Mouse (Mus musculus) forebrain, embryonic 13.5 days (tissue): ENCODE data around the gene Slc38a10. TPM values are rescaled to one million over a fixed set of nuclear protein-coding genes. Genes with fewer than 3 reads are reported as not detected.

Experiments used
- ATAC-seq: fragments of 200-750 bp; cut with Nextera tagmentation; 2 replicates; pipeline ENCODE4 v1.8.0; 2017
- H3K27ac ChIP-seq: fragments of 300-500 bp; sonication (generic); 2 replicates; pipeline ENCODE4 v1.5.1; 2015; ENCODE audit warnings: inconsistent platforms, mild to moderate bottlenecking, moderate library complexity
- H3K27me3 ChIP-seq: fragments of 300-500 bp; sonication (generic); 2 replicates; pipeline ENCODE4 v1.6.1; 2015; ENCODE audit warnings: mild to moderate bottlenecking, inconsistent platforms
- H3K36me3 ChIP-seq: fragments of 300-500 bp; sonication (generic); 2 replicates; pipeline ENCODE4 v1.6.1; 2015; ENCODE audit warnings: mild to moderate bottlenecking, inconsistent platforms; ENCODE audit not compliant: poor library complexity, severe bottlenecking
- H3K4me1 ChIP-seq: fragments of 300-500 bp; sonication (generic); 2 replicates; pipeline ENCODE4 v1.6.1; 2015; ENCODE audit warnings: inconsistent platforms
- H3K4me2 ChIP-seq: fragments of 300-500 bp; sonication (generic); 2 replicates; pipeline ENCODE4 v1.6.1; 2015; ENCODE audit warnings: inconsistent platforms, mild to moderate bottlenecking, moderate library complexity
- H3K4me3 ChIP-seq: fragments of 300-500 bp; sonication (generic); 2 replicates; pipeline ENCODE4 v1.5.1; 2015; ENCODE audit warnings: mild to moderate bottlenecking, inconsistent platforms
- H3K9ac ChIP-seq: fragments of 300-500 bp; sonication (generic); 2 replicates; pipeline ENCODE4 v1.6.1; 2015; ENCODE audit warnings: mild to moderate bottlenecking, inconsistent platforms
- H3K9me3 ChIP-seq: fragments of 300-500 bp; sonication (generic); replicated peaks from 2 replicates; pipeline ENCODE4 v1.6.1; 2016; ENCODE audit warnings: inconsistent platforms
- WGBS: fragments of 180-500 bp; shearing (Covaris S2); methylation state at CpG from one replicate; pipeline ENCODE4 v1.1.7; 2015; 5-methylcytosine and 5-hydroxymethylcytosine counted together
- polyA plus RNA-seq: library from polyadenylated mRNA; unstranded; fragments of >200 nt; fragmentation: Nextera tagmentation; extraction: Ambion mirVana; gene quantifications from 2 replicates; pipeline ENCODE4 v1.2.1, GENCODE M21; 2015

Gene Slc38a10
- polyA plus RNA-seq, 1 experiment from 2014 or later, result 76.8 TPM

GRCm38 (mm10) chr11:120134847-120135530 is 16.2 kb downstream of the Slc38a10 start:
- no peaks in the 10 kb centered on the region for H3K9me3 ChIP-seq
- H3K9ac ChIP-seq, result 0 out of 2 replicates have a peak overlapping the region, but pooled peaks have one; percentile 12
- no peak overlapping the region for H3K27ac ChIP-seq
- WGBS, result 92% methylated on average over 9 of the region's 9 CpGs
- H3K27me3 ChIP-seq, result no peaks in the 10 kb centered on the region
- H3K4me3 ChIP-seq, result no peak overlapping the region
- ATAC-seq, result no peak
- no peak overlapping the region for H3K4me2 ChIP-seq
- peaks cover 12% of the 10 kb centered on the region for H3K4me1 ChIP-seq
- H3K36me3 ChIP-seq, result peaks cover 63% of the 10 kb centered on the region

- Histone ChIP-seq H3K27me3 (no peaks in the 10 kb centered on the region), H3K4me3 (no peak overlapping the region), H3K27ac (no peak overlapping the region), H3K4me2 (no peak overlapping the region), H3K4me1 (peaks cover 12% of the 10 kb centered on the region), H3K36me3 (peaks cover 69% of the 10 kb centered on the region), H3K9me3 (no peaks in the 10 kb centered on the region), H3K9ac (no peak overlapping the region)
- ATAC-seq, result no peak
- WGBS, result 96% methylated on average over 5 of the region's 5 CpGs
Observed at GRCm38 (mm10) chr11:120134148-120134547, 17.0 kb downstream of the Slc38a10 start.

GRCm38 (mm10) chr11:120129281-120129680 is 21.9 kb downstream of the Slc38a10 start:
- no peak overlapping the region for H3K9ac ChIP-seq
- WGBS, result 81% methylated on average over 7 of the region's 7 CpGs
- no peak overlapping the region for H3K27ac ChIP-seq
- no peaks in the 10 kb centered on the region for H3K4me1 ChIP-seq
- H3K36me3 ChIP-seq, result peaks cover 77% of the 10 kb centered on the region
- ATAC-seq, result no peak
- H3K4me3 ChIP-seq, result no peak overlapping the region
- no peak overlapping the region for H3K4me2 ChIP-seq
- H3K9me3 ChIP-seq, result no peaks in the 10 kb centered on the region
- H3K27me3 ChIP-seq, result no peaks in the 10 kb centered on the region

GRCm38 (mm10) chr11:120126845-120127244 is 24.3 kb downstream of the Slc38a10 start:
- WGBS, result 89% methylated on average over 2 of the region's 2 CpGs
- Histone ChIP-seq H3K36me3 (peaks cover 74% of the 10 kb centered on the region), H3K4me1 (no peaks in the 10 kb centered on the region)

GRCm38 (mm10) chr11:120122126-120122525 is 29.0 kb downstream of the Slc38a10 start:
- Histone ChIP-seq H3K4me3 (no peak overlapping the region), H3K27ac (0 out of 2 replicates have a peak overlapping the region, but pooled peaks have one; percentile 31), H3K9me3 (no peaks in the 10 kb centered on the region), H3K4me1 (peaks cover 6% of the 10 kb centered on the region; the same call in 1 of the 2 replicates), H3K9ac (no peak overlapping the region), H3K27me3 (no peaks in the 10 kb centered on the region), H3K36me3 (peaks cover 54% of the 10 kb centered on the region), H3K4me2 (no peak overlapping the region)
- no peak for ATAC-seq
- 79% methylated on average over 12 of the region's 12 CpGs for WGBS

More at GRCm38 (mm10) chr11:120126845-120127244, 24.3 kb downstream of the Slc38a10 start:
- no peak for ATAC-seq
- no peak overlapping the region for H3K4me2 ChIP-seq
- H3K4me3 ChIP-seq, result no peak overlapping the region
- no peaks in the 10 kb centered on the region for H3K27me3 ChIP-seq
- no peaks in the 10 kb centered on the region for H3K9me3 ChIP-seq
- H3K9ac ChIP-seq, result no peak overlapping the region
- no peak overlapping the region for H3K27ac ChIP-seq

- no peak overlapping the region for H3K4me2 ChIP-seq
- H3K27ac ChIP-seq, result peak overlapping the region; percentile 15; the same call in 1 of the 2 replicates
- H3K27me3 ChIP-seq, result no peaks in the 10 kb centered on the region
- WGBS, result 84% methylated on average over 17 of the region's 17 CpGs
- ATAC-seq, result no peak
- H3K4me1 ChIP-seq, result peaks cover 6% of the 10 kb centered on the region; the same call in 1 of the 2 replicates
- no peaks in the 10 kb centered on the region for H3K9me3 ChIP-seq
- H3K9ac ChIP-seq, result peak overlapping the region; percentile 34
- H3K36me3 ChIP-seq, result peaks cover 58% of the 10 kb centered on the region
- no peak overlapping the region for H3K4me3 ChIP-seq
Observed at GRCm38 (mm10) chr11:120120642-120121420, 30.3 kb downstream of the Slc38a10 start.

GRCm38 (mm10) chr11:120119936-120120541 is 31.1 kb downstream of the Slc38a10 start:
- Histone ChIP-seq H3K4me3 (no peak overlapping the region), H3K4me1 (peaks cover 6% of the 10 kb centered on the region; the same call in 1 of the 2 replicates), H3K36me3 (peaks cover 61% of the 10 kb centered on the region), H3K4me2 (no peak overlapping the region), H3K9me3 (no peaks in the 10 kb centered on the region), H3K27me3 (no peaks in the 10 kb centered on the region), H3K9ac (0 out of 2 replicates have a peak overlapping the region, but pooled peaks have one; percentile 34), H3K27ac (peak overlapping the region; percentile 36; the same call in 1 of the 2 replicates)
- 71% methylated on average over 10 of the region's 10 CpGs for WGBS
- ATAC-seq, result no peak

- Histone ChIP-seq H3K4me2 (no peak overlapping the region), H3K9ac (no peak overlapping the region), H3K4me3 (no peak overlapping the region), H3K36me3 (peaks cover 65% of the 10 kb centered on the region), H3K27ac (no peak overlapping the region), H3K9me3 (no peaks in the 10 kb centered on the region), H3K27me3 (no peaks in the 10 kb centered on the region), H3K4me1 (peaks cover 6% of the 10 kb centered on the region; the same call in 1 of the 2 replicates)
- no peak for ATAC-seq
- WGBS, result 97% methylated on average over 7 of the region's 7 CpGs
Observed at GRCm38 (mm10) chr11:120119108-120119507, 32.0 kb downstream of the Slc38a10 start.

- Histone ChIP-seq H3K4me2 (no peak overlapping the region), H3K9me3 (no peaks in the 10 kb centered on the region), H3K4me3 (no peak overlapping the region), H3K27ac (no peak overlapping the region), H3K9ac (no peak overlapping the region), H3K27me3 (no peaks in the 10 kb centered on the region), H3K4me1 (peaks cover 6% of the 10 kb centered on the region; the same call in 1 of the 2 replicates), H3K36me3 (peaks cover 57% of the 10 kb centered on the region)
- no peak for ATAC-seq
- 92% methylated on average over 2 of the region's 2 CpGs for WGBS
Observed at GRCm38 (mm10) chr11:120117626-120118025, 33.5 kb downstream of the Slc38a10 start.

- Histone ChIP-seq H3K36me3 (peaks cover 65% of the 10 kb centered on the region), H3K9ac (no peak overlapping the region), H3K4me2 (no peak overlapping the region), H3K4me3 (no peak overlapping the region), H3K4me1 (peaks cover 6% of the 10 kb centered on the region; the same call in 1 of the 2 replicates), H3K9me3 (no peaks in the 10 kb centered on the region), H3K27ac (no peak overlapping the region), H3K27me3 (no peaks in the 10 kb centered on the region)
- no peak for ATAC-seq
- 97% methylated on average over 21 of the region's 21 CpGs for WGBS
Observed at GRCm38 (mm10) chr11:120114488-120115215, 36.5 kb downstream of the Slc38a10 start.

GRCm38 (mm10) chr11:120112136-120112535 is 39.0 kb downstream of the Slc38a10 start:
- Histone ChIP-seq H3K36me3 (peaks cover 71% of the 10 kb centered on the region), H3K27me3 (no peaks in the 10 kb centered on the region), H3K9me3 (no peaks in the 10 kb centered on the region), H3K27ac (no peak overlapping the region), H3K4me2 (no peak overlapping the region), H3K4me3 (no peak overlapping the region), H3K4me1 (peaks cover 9% of the 10 kb centered on the region), H3K9ac (no peak overlapping the region)
- no peak for ATAC-seq
- 91% methylated on average over 4 of the region's 4 CpGs for WGBS
